Mouse (Mus musculus): Measurements from ENCODE around the gene D430042O09Rik. TPM values are rescaled to one million over a fixed set of nuclear protein-coding genes. Genes with fewer than 3 reads are reported as not detected.

The D430042O09Rik gene
- polyA plus RNA-seq, 1 experiment from 2014 or later = 6.2 TPM

GRCm38 (mm10) chr7:125900386-125901161 is 192.9 kb downstream of the D430042O09Rik start:
- Histone ChIP-seq H3K4me2 (0 out of 2 replicates have a peak overlapping the region, but pooled peaks have one; percentile 18), H3K27ac (no peak overlapping the region), H3K36me3 (no peaks in the 10 kb centered on the region), H3K4me3 (no peak overlapping the region), H3K9ac (no peak overlapping the region), H3K9me3 (replicated peaks) (no peaks in the 10 kb centered on the region), H3K4me1 (replicated peaks) (peaks cover 22% of the 10 kb centered on the region), H3K27me3 (0 out of 2 replicates have a peak, but pooled peaks cover 6% of the 10 kb centered on the region)
- WGBS = 47% methylated on average over 13 of the region's 13 CpGs
- ATAC-seq (replicated peaks; ENCODE audit: insufficient number of reproducible peaks, insufficient read depth, low FRiP score, low read depth) = no peak

DNA sequence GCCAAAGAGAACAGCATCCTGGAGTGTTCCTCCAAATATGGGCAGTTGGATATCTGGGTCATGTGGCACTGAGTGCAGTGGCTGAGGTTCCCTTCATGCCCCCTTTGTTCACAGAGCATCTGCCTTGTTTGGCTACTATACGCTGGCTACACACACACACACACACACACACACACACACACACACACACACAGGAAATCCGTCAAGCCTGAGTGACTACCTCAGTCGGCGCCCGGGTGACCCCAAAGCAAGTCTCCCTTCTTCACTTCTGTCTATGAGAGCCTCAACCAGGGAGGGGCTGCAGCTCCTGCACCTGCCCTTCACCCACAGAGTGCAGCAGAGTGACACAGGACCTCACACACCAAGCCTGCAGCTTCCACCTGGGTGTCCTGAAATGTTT is 213.1 kb downstream of the D430042O09Rik start:
- no peak overlapping the region for H3K27ac ChIP-seq
- H3K27me3 ChIP-seq = no peaks in the 10 kb centered on the region
- ATAC-seq (replicated peaks; ENCODE audit: insufficient number of reproducible peaks, insufficient read depth, low FRiP score, low read depth) = no peak
- no peaks in the 10 kb centered on the region for H3K9me3 ChIP-seq (replicated peaks)
- no peaks in the 10 kb centered on the region for H3K36me3 ChIP-seq
- H3K9ac ChIP-seq = no peak overlapping the region
- whole genome bisulfite sequencing = 68% methylated on average over 5 of the region's 5 CpGs
- H3K4me3 ChIP-seq = no peak overlapping the region
- H3K4me2 ChIP-seq = no peak overlapping the region
- H3K4me1 ChIP-seq (replicated peaks) = 0 out of 2 replicates have a peak, but pooled peaks cover 2% of the 10 kb centered on the region

DNA sequence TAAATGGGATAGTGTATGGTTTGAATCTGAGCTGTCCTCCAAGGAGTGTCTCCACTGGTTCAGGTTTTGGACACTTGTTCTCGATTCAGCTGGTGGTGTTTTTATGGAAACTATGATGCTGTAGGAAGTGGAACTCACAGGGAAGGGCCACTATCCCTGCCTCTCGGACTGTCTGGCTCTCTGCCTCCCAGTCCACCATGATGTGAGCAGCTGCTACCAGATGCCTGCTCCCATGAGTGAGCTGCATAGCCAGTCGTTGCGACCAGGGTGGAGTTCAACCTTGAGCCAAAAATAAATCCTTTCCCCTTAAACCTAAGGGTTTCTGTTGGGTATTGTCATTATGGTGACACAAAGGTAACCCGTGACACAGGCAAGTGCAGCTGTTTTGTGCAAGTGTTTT is 216.4 kb downstream of the D430042O09Rik start:
- H3K9ac ChIP-seq = no peak overlapping the region

More for the DNA sequence above, 216.4 kb downstream of the D430042O09Rik start:
- H3K9me3 ChIP-seq (replicated peaks) = no peaks in the 10 kb centered on the region
- H3K4me3 ChIP-seq = no peak overlapping the region
- no peak overlapping the region for H3K4me2 ChIP-seq
- H3K27me3 ChIP-seq = no peaks in the 10 kb centered on the region
- H3K4me1 ChIP-seq (replicated peaks) = 0 out of 2 replicates have a peak, but pooled peaks cover 2% of the 10 kb centered on the region
- H3K27ac ChIP-seq = no peak overlapping the region
- no peaks in the 10 kb centered on the region for H3K36me3 ChIP-seq
- WGBS = 56% methylated on average over 5 of the region's 5 CpGs
- ATAC-seq (replicated peaks; ENCODE audit: insufficient number of reproducible peaks, insufficient read depth, low FRiP score, low read depth) = no peak

Other genes with a start within 250 kb of the D430042O09Rik start
- 93.4 and 103 TPM in 2 replicates for gene Nsmce1, start 216.3 kb upstream of the D430042O09Rik start, polyA plus RNA-seq (2015; fragmentation: Nextera tagmentation; extraction: Ambion mirVana)
- gene Il4ra, start 155.8 kb upstream of the D430042O09Rik start, polyA plus RNA-seq (2015; fragmentation: Nextera tagmentation; extraction: Ambion mirVana) = 4.5 and 8.4 TPM in 2 replicates
- gene Il21r, start 104.5 kb upstream of the D430042O09Rik start, polyA plus RNA-seq (2015; fragmentation: Nextera tagmentation; extraction: Ambion mirVana) = 0.20 and 1.1 TPM in 2 replicates
- gene Gtf3c1, start 108 bp upstream of the D430042O09Rik start, polyA plus RNA-seq (2015; fragmentation: Nextera tagmentation; extraction: Ambion mirVana) = 23.9 and 30.2 TPM in 2 replicates